Mouse (Mus musculus) spleen, adult 18-20 months (tissue): Measurements from ENCODE around the gene Map2k1.
"Not testable (repeated sequence)": the region's sequence is repeated elsewhere in the genome, so short reads cannot be mapped to it uniquely, and the experiment has no call there.

Experiments used
- DNase-seq, 2 experiments: peaks; one replicate each; pipeline ENCODE4 v3.0.0; 2022; ENCODE audit warnings: mixed read lengths in 2 of 2

Gene Map2k1

GRCm38 (mm10) chr9:64199897-64200296 lies 53.5 kb downstream of the Map2k1 start:
- no peak for DNase-seq

DNA sequence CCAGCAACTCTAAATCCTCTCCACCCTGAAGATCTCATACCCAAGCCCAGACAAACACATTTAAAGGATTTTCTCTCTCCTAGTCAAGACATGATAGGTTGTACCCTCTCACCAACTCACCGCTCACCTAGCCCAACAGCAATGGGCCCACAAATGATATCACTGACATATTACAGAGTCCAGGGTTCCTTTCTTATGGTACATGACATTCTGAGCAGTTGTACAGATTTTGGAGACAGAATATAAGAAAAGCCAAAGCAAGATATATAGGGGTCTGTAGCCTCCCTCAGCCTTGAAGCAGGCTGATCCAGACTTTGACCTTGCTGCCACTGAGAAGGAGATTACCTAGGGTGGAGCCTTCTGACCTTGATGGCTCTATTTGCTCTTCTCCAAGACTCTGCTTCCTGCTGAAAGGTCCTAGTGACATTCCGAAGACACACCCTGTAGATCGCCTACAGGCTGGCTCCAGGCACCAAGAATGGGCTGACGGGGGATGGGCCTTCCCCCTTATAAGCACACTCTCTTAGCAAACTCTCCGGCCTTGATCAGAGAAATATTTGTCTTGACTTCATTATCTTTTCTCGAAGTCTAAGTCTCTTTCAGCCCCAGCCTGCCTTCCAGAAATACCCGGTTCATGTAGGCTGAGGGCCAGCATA lies 54.5 kb downstream of the Map2k1 start:
- not testable (repeated sequence) for DNase-seq

GRCm38 (mm10) chr9:64198068-64198762 lies 55.2 kb downstream of the Map2k1 start:
- no peak for DNase-seq

DNA sequence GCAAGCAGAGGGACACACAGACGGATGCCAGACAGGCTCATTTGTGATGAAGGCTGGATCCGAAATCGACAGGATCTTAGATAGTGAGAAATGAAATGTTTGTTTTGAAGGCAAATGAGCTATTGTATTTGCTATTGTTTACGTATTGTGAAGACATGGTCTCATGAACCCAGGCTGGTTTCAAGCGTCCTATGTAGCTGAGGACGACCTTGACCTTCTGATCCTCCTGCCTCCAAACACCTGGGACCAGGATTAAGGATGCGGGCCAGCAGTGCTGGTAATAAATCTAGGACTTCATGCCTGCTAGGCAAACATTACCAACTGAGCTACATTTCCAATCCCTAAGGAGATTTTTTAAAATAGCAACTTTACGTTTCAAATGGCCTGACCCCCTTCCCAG lies 55.9 kb downstream of the Map2k1 start:
- no peak for DNase-seq

DNA sequence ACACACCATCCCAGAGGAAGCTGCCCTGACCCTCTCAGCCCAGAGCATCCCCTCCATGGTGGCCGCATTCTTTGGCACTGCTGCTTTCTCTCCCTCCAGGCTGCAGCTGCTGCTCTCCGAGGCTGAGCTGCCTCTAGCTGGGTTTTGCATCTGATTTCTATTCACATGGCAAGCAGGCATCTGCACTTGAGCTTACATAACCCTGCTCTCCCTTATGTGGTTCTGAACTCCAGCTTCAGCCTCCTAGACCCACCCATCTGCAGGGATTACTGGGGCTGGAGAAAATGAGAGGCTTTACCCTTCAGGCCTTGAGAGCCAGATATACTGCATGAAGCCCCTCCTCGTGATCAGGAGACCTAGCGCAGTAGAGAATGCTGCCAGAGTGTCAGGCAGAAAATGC lies 57.9 kb downstream of the Map2k1 start:
- DNase-seq = no peak

- DNase-seq = no peak
Observed at GRCm38 (mm10) chr9:64193879-64194278, 59.6 kb downstream of the Map2k1 start.

GRCm38 (mm10) chr9:64184166-64184840 lies 69.1 kb downstream of the Map2k1 start:
- DNase-seq = no peak

- DNase-seq = not testable (repeated sequence)
Observed at GRCm38 (mm10) chr9:64183295-64183694, 70.1 kb downstream of the Map2k1 start.

DNA sequence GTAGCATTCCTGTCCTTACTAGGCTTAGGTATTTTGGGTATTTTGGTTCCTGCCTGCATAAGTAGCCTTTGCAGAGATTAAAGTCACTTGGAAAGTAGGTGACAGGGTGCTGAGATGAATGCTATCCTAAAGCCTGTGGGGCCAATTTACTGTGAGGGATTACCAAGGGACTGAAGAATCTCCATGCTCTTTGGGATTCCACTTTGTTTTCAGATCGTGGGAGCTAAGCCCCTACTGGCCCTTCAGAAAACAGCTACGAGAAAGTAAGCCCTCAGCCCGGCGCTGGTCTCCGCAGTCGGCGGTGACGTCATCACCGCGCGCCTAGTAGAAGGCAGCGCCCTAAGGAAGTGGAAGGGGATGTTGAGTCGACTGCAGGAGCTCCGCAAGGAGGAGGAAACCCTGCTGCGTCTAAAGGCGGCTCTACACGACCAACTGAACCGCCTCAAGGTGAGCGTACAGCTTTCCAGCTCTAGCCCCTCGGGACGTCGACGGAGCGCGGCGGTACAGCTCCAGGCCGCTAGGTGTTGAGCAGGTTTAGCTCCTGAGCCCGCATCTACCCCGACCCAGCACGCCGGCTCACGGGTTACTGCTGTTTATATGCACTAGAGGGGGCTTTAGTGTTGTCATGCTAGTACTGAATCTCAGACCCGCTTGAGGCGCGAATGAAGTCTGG lies 74.3 kb downstream of the Map2k1 start, which contains the start of gene Snapc5:
Gene Snapc5 (plus strand): TSS at position 301 of the 673 bp plus-strand sequence.
- peak; percentile 77 to 84 for DNase-seq

DNA sequence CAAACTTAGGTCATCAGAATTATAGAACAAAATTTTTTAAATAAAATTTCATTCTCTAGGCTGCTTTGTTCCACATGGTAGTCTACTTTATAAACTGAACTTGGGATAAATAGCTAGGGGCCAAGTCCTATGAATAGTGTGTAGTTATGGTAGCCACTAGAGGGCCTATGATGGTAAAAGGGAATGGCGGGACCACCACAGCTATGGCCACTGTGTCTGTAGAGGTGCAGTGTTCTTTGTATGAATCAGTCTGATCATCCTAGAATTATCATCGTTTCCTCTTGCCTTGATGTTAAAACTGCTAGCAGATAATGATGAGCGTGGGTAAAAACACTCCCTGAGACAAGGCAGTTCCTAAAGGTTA lies 74.8 kb downstream of the Map2k1 start:
- DNase-seq = no peak

DNA sequence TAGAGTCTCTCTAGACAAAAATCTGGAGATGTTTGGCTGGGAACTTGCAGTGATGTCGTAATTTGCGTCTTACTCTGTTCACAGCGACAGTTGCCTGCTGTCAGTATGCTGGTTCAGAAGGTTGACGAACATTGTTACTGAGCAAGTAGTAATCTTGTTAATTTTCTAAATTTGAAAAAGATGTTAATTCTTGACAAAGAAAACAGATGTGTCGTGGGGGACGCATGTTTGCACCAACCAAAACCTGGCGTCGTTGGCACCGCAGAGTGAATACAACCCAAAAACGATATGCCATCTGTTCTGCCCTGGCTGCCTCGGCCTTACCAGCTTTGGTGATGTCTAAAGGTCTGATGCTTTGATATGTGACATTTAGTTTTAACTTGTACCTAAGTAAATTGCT lies 78.1 kb downstream of the Map2k1 start:
- no peak for DNase-seq

DNA sequence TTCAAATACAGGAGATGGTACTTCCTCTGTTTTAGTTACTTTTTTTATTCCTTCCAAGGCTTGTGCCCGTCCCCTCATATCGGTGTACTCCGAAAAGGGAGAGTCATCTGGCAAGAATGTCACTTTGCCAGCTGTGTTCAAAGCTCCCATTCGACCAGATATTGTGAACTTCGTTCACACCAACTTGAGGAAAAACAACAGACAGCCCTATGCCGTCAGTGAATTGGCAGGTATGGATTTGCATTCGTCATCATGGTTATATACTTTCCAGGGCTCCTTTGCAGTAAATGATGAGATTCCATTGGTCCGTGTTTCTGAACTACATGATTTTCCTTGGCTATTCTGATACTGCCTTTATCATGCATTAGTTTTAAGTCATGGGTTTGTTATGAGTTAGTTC lies 78.7 kb downstream of the Map2k1 start:
- DNase-seq = no peak

- no peak for DNase-seq
Observed at GRCm38 (mm10) chr9:64174341-64174740, 79.1 kb downstream of the Map2k1 start.

GRCm38 (mm10) chr9:64173666-64174220 lies 79.7 kb downstream of the Map2k1 start:
- DNase-seq = no peak

- DNase-seq = peak; percentile 66 to 82
Observed at GRCm38 (mm10) chr9:64172816-64173665, 80.4 kb downstream of the Map2k1 start, which contains the start of the genes Zwilch and Rpl4. TSS of gene Zwilch (minus strand) at chr9:64173104. TSS of gene Rpl4 (plus strand) at chr9:64173375.

- no peak for DNase-seq
Observed at GRCm38 (mm10) chr9:64172145-64172815, 81.2 kb downstream of the Map2k1 start.

DNA sequence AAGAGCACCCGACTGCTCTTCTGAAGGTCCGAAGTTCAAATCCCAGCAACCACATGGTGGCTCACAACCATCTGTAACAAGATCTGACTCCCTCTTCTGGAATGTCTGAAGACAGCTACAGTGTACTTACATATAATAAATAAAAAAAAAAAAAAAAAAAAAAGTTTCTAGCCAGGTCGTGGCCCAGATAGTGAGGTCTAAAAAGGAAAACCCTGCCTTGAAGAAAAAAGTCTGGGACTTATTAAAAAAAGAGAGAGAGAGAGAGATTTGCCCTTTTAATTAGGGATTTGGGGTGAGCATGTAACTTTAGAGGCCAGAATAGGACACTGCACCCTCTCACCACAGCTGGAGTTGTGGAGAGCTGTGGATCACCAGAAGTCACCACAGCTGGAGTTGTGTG lies 83.5 kb downstream of the Map2k1 start:
- DNase-seq = not testable (repeated sequence)

DNA sequence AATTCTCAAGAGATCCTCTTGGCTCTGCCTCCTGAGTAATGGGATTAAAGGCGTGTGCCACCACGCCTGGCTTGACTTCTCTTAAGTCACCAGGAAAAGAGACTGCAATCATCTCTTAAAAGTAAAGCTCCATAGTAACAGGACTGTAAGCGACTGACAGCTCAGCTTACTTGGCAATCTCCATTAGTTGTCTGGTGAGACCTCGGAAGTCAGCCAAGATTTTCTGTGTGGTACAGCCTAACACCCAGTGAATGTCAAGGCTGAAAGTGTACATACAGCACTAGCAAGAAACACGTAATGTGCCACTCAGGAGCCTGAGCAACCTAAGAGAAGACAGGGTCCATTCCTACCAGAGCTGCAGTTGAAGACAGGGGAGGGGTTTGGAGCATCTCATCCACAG lies 93.0 kb downstream of the Map2k1 start:
- no peak for DNase-seq

- no peak for DNase-seq
Observed at GRCm38 (mm10) chr9:64156641-64157040, 96.8 kb downstream of the Map2k1 start.

DNA sequence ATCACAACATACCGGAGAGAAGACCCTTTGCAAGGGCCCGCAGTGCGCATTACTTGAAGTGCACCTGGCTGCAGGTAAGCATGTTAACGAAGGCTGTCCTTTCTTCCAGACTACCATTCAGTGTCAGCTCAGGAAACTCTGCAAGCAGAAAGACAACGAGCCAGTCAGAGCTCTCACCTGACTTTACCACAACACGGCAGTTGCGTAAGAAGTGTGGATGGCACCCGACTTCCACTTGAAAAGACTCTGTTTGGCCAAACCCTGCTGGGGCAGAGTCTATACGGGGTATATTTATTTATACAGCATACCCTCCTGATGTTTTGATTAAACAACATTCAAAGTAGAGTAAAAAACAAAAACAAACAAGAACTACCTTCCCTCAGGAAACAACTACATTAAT lies 113.6 kb downstream of the Map2k1 start:
- no peak for DNase-seq

DNA sequence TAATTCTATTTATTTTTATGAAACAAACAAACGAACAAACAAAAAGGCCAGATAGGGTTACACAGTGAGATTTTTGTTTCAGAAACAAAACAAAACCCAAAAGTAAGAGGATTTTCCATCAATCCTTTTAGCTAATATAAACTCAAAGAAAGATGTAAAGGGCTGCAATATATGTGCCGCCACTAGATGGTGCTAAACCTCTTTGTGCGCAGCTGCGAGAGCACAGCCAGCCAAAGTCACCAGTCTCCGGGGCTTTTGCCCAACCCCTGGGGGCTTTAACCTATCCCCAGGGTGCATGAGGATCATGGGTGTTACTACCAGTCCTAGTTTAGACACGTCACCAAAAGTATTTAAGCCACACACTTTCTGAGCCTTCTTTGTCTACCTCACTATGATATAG lies 114.5 kb downstream of the Map2k1 start:
- DNase-seq = peak in 1 of 2 experiments; percentile 59
